In the genomic region with DNA sequence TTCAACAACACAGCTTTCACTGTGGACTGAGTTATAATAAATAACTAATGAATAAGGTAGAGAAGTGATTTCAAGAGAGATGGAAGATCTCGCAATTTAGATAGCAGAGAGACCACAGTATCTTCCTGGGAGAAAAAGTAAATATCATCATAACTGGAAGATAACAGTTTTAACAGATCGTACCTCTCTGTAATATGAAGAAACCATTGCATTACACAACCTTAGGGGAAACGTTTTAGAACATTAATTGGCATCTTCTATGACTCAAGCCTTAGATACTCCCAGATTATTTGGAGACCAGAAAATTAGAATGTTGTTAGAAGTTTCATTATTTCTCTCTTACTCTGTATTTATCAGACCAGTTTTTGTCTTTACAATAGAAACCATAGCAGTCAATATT, we compare ENCODE assay signal across 20 mouse cellular contexts. TPM values are rescaled to one million over a fixed set of nuclear protein-coding genes. Genes with fewer than 3 reads are reported as not detected.
DNase-seq lines count a peak whose midpoint lies in the region; ATAC-seq lines count a peak whose summit lies in the region.
"Had no signal": no experiment of that assay in that cellular context is flagged by ENCODE, and none has a peak within 500 bp of the region (broad histone marks: within the 10 kb centered on the region; RNA-seq: fewer than 3 reads in every experiment).

No protein-coding gene starts in this region.

- DNase-seq in 416B (ENCODE audit: low read depth), result peak; percentile 44
- no peak for DNase-seq in frontal cortex, postnatal 10 days (ENCODE audit: low spot score in 2 of 2)
- DNase-seq in urinary bladder, postnatal 10 days (ENCODE audit: low spot score), result no peak
- DNase-seq: adrenal gland, adult 8-10 months; adrenal gland, postnatal 25 days; cerebellum, adult 11 months; cerebellum, adult 18-20 months; cerebellum, adult 8-10 months; cerebellum, adult 9-11 months; cerebellum, postnatal 14 days; cerebellum, postnatal 36 days; embryo, embryonic 11 days; forebrain, postnatal 0 days had no signal

- ATAC-seq in granulocyte monocyte progenitor cell, adult 5-6 weeks (replicated peaks; ENCODE audit: poor library complexity, severe bottlenecking), result peak; percentile 74
- peak; percentile 64 for ATAC-seq in megakaryocyte progenitor cell, adult 5-6 weeks (replicated peaks; ENCODE audit: poor library complexity)
- ATAC-seq: activated CD4-positive, CD25-positive, alpha-beta regulatory T cell, adult 4 months; CD4-positive, CD25-positive, alpha-beta regulatory T cell, adult 4 months; forebrain, embryonic 13.5 days; forebrain, embryonic 15.5 days; forebrain, postnatal 0 days; Patski had no signal

RNA-seq across cellular contexts. Expression of a gene that starts 13.0 kb away (rescaled TPM):
- 195 and 239 TPM in 2 replicates for total RNA-seq in granulocyte monocyte progenitor cell, adult 5-6 weeks (2014; fragmentation: Nextera tagmentation)
- total RNA-seq in granulocyte monocyte progenitor cell, adult 5-6 weeks (2017), result 534 and 546 TPM in 2 replicates
- total RNA-seq in megakaryocyte progenitor cell, adult 5-6 weeks (2015), result 489 and 586 TPM in 2 replicates
- total RNA-seq in megakaryocyte progenitor cell, adult 5-6 weeks (2017), result 581 and 634 TPM in 2 replicates
